Mouse (Mus musculus) granulocyte monocyte progenitor cell, adult 5-6 weeks (primary cell): ENCODE measurements at regions not wholly inside any gene's neighbourhood (a gene's known extent, or its start where the extent isn't known, plus 50 kb on each side); places are given as distances from the start of the nearest gene placed in this dataset.
"Not testable (repeated sequence)": the region's sequence is repeated elsewhere in the genome, so short reads cannot be mapped to it uniquely, and the experiment has no call there.

Source experiments
- ATAC-seq: replicated peaks from 2 replicates; pipeline ENCODE4 v1.8.0; 2016; ENCODE audit warnings: mild to moderate bottlenecking, moderate TSS enrichment, inconsistent platforms; ENCODE audit not compliant: poor library complexity, severe bottlenecking

DNA sequence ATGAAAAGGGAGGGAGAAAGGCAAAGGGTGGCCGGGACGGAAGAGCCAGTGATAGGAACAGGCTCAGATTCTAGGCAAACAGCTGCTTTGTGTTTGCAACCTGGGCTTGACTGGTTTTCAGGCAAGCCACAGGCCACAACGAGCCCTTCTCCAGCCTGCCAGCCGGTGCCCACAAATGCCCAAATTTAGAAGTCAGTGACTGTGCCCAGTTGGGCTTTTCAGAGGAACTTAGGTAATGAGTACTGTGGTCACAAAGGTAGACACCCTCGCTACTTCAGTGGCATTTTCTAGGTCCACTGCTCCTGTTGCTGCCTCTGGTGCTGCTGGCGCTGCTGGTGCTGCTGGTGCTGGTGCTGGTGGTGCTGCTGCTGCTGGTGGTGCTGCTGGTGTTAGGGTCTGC is 129.8 kb downstream of the Sall1 start:
- peak; percentile 52 for ATAC-seq

DNA sequence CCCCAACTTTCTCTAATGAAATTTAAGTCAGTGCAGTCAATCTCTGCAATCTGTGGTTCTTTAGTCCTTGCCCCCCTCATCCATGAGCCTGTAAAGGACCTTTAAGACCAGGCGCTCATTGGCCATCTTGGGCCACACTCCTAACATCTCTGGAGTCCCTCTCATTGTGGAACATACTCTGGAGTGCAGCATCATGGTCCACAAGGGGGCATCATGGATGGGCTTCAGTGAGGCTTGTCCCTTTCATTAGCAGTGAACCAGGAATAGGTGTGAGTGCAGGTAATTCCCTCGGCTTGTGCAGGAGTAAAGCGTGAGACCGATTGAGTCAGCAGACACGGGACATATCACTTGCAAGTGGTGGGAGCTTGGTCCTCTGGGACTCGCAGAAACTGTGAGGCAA is 137.7 kb downstream of the Sall1 start:
- no peak for ATAC-seq

- ATAC-seq = no peak
Measured at GRCm38 (mm10) chr8:88903094-88903493, 140.9 kb downstream of the Sall1 start.

DNA sequence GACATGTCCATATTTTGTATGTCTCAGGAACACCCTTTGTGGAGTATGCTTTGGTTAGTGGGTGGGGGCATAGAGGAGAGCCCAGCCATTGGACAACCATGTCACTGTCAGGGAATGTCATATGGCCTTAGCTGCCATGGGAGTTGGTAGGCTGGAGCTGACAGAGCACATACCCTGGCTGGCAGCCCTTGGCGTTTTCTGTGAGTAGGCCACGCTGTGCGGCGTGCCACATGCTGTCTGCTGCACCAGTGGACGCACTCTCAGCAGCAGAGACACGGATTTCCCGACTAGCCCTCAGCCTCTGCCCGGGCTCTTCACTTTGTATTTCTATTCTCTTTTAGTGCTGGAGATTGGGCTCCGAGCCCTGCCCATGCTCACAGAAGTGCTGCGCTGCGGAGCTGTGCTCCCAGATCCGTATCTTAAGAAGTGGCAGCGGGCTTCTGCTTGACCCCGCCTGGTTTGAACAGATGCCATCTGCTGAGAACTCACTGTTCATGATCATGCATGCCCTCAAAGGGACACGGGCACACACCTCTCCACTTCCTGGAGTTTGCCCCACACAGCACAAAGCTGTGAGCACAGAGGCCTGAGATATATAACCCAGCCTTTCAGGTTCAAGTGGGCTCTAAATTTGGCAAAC is 160.1 kb downstream of the Sall1 start:
- ATAC-seq = no peak

GRCm38 (mm10) chr8:88879857-88880256 is 164.1 kb downstream of the Sall1 start:
- no peak for ATAC-seq

- no peak for ATAC-seq
Measured at GRCm38 (mm10) chr8:88877921-88878320, 166.0 kb downstream of the Sall1 start.

DNA sequence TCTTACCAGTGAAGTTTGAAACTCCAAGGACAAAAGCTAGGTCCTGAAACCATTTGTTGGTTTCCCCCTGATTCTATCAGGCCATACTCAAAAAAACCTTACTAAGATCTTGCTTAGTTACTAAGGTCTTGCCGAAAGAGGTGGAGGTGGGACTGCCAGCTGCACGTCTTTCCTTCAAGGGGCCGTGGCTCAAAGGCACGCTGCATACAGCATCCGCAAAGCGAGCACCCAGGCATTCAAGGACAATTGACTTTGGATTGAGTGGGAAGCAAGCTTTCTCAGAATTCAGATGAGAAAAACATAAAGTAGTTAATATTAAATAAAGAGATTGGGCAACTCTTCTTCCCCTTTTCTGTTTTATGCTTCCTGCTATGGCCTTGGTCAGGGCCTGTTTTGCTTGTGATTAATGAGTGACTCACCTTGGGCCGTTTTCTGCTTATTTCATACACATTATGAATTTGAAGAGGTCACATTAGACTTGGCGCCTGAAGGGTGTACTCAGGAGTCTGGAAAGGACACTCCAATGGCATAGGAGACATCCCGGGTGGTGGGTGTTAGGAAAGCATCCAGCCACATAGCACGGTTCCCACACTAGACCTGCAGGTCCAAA is 166.1 kb downstream of the Cyld start:
- no peak for ATAC-seq

DNA sequence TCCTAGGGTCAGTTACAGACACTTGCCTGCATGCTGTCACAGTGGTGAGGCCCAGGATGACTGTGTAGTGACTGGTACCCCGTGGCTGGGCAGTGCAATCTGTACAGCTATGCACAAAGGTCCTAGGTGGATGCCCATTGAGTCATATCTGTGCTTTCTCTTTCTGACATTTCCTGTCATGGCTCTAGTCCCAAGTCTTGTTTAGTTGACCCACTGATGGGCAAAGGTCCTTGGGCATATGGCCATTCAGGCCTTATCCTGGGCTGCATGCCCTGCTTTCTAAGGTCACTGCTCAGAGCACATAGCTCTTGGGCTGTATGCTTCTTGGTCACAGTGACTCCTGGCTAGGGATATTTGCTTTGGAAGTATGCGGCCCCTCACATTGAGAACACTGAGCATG is 160.4 kb downstream of the Cyld start:
- no peak for ATAC-seq

- ATAC-seq = no peak
Measured at GRCm38 (mm10) chr8:88853200-88853599, 156.4 kb downstream of the Cyld start.

DNA sequence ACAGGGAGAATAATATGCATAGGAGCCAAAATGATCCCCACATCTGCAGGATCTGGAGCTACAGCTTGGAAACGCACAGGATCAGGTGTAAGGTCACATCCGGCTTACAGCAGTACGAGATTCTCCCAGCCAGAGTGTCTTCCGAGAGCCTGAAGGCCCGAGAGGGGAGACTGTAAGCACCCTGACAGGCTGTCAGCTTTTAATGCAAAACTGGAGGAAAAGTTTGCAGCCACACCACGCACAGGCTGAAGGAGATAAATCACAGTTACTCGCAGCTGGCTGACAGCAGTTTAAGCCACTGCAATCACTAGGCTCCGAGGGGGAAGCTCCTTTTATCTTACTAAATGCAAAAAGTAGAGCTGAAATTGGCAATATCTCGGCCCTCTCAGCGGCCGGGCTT is 149.1 kb downstream of the Cyld start:
- ATAC-seq = no peak

DNA sequence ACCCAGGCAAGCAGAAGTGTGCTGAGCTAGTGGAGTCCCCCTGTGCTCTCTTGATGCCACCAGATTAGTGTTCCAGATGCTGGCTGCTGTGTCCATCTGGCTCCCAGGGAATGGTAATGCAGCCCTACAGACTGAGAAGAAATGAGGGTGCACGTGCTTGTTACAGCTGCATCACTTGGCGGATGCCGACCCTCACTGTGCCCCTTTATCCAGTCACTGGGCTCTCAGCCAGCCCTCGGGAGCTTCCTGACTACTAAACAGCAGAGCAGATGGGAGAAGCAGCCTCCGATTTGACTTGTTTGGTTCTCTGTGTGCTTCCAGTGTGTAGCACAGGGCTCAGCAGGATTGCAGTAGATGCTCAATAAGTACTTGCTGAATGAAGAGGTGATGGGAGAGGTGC is 147.5 kb downstream of the Cyld start:
- no peak for ATAC-seq

DNA sequence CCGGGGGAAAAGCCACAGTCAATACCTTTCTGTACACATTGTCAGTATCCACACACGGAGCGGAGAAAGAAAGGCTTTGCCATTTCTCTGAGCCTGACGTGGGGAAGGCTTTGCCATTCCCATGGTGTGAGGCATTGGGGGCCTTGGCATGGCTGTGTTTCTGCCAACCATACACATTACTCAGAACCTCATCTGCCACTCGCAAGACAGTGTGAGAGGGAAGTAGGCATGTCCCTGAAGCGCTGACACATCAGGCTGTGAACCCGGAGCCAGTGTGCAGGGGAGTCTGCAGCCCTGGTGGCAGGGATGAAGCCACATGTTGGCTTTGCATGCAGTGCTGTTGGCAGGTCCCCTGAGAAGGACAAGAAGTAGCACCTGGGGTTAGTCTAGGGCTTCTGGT is 145.6 kb downstream of the Cyld start:
- no peak for ATAC-seq

DNA sequence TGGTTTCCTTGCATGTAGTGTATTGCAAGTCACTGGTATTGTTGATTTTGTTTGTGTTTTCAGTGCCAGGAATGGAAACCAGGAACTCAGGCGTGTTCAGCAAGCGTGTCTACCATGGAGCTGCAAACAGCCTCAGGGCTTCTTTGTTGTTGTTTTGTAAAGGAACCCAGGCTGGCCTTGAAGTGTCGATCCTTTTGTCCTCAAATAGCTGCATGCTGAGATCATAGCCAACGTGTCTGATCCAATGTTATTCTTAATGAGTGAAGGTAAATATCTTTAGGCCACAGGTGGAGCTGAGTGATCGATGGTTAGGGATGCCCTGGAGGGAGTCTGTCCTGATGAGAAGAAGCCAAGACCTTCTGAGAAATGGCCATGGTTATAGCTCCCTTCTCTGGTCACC is 143.3 kb downstream of the Cyld start:
- no peak for ATAC-seq

GRCm38 (mm10) chr8:88835756-88836291 is 139.0 kb downstream of the Cyld start:
- no peak for ATAC-seq

GRCm38 (mm10) chr8:88825816-88826215 is 129.0 kb downstream of the Cyld start:
- ATAC-seq = no peak

- ATAC-seq = no peak
Measured at GRCm38 (mm10) chr8:88823931-88824330, 127.1 kb downstream of the Cyld start.

- ATAC-seq = no peak
Measured at GRCm38 (mm10) chr8:88820275-88820850, 123.5 kb downstream of the Cyld start.

DNA sequence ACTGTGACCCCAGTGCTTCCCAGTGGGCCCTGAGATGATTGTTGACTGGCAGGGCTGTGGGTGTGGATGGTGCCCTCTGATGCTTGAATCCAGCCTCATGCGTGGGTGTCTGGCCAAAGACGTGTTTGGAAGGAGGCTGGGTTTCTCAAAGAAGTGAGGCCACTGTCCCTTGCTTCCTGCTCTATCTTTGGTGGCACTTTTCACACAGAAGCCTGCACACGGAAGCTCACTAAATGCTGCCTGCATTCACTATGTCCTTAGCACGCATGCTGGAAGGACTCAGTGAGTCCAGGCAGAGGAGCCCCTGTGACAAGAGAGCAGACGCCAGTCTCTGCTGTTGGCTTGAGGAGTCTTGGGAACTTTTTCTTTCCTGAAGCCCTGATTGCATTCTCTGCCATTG is 119.6 kb downstream of the Cyld start:
- no peak for ATAC-seq

GRCm38 (mm10) chr8:88814246-88814645 is 117.4 kb downstream of the Cyld start:
- ATAC-seq = no peak

GRCm38 (mm10) chr8:88812901-88813676 is 116.3 kb downstream of the Cyld start:
- no peak for ATAC-seq

DNA sequence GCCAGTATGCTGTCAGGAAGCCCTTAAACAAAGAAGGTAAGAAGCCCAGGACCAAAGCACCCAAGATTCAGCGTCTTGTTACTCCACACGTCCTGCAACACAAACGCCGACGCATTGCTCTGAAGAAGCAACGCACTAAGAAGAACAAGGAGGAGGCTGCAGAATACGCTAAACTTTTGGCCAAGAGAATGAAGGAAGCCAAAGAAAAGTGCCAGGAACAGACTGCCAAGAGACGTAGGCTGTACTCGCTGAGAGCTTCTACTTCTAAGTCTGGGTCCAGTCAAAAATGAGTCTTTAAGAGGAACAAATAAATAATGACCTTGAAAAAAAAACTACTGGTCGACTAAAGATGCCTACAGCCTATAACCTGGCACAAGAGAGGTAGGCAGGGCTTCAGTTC is 110.0 kb downstream of the Cyld start:
- ATAC-seq = not testable (repeated sequence)
